Mouse (Mus musculus) testis, adult 2 months (tissue): ENCODE measurements around the gene Vti1a. TPM values are rescaled to one million over a fixed set of nuclear protein-coding genes. Genes with fewer than 3 reads are reported as not detected.
A peak's percentile ranks its signal among the peaks of the same experiment; 100 is the strongest.

Source experiments
- H3K27ac ChIP-seq: fragments of 200-500 bp; 2 replicates; pipeline ENCODE4 v1.5.1; 2012; ENCODE audit warnings: low read depth, low read length; ENCODE audit not compliant: control insufficient read depth, insufficient read depth
- H3K27me3 ChIP-seq: fragments of 200-500 bp; 2 replicates; pipeline ENCODE4 v1.6.1; 2012; ENCODE audit warnings: mild to moderate bottlenecking, low read length, moderate library complexity; ENCODE audit not compliant: control insufficient read depth, insufficient read depth
- H3K36me3 ChIP-seq: fragments of 200-500 bp; 2 replicates; pipeline ENCODE4 v1.6.1; 2012; ENCODE audit warnings: mild to moderate bottlenecking, low read length; ENCODE audit not compliant: control insufficient read depth, insufficient read depth
- H3K4me1 ChIP-seq: fragments of 200-500 bp; 2 replicates; pipeline ENCODE4 v1.6.1; 2012; ENCODE audit warnings: low read length; ENCODE audit not compliant: control insufficient read depth, insufficient read depth
- H3K4me3 ChIP-seq: fragments of 200-500 bp; 2 replicates; pipeline ENCODE4 v1.5.1; 2012; ENCODE audit warnings: low read depth, mild to moderate bottlenecking, low read length, moderate library complexity, mixed read lengths; ENCODE audit not compliant: control insufficient read depth
- CTCF ChIP-seq: fragments of 200-500 bp; IDR thresholded peaks from 2 replicates; pipeline ENCODE4 v1.5.1; 2012; ENCODE audit warnings: low read depth, mild to moderate bottlenecking, inconsistent platforms, low read length, moderate library complexity; ENCODE audit not compliant: control insufficient read depth, insufficient read depth, insufficient replicate concordance
- POLR2A ChIP-seq: fragments of 200-500 bp; IDR thresholded peaks from 2 replicates; pipeline ENCODE4 v1.6.1; 2012; ENCODE audit warnings: low read depth, mild to moderate bottlenecking, inconsistent platforms, low read length, moderate library complexity; ENCODE audit not compliant: control insufficient read depth
- polyA plus RNA-seq: library from polyadenylated mRNA; depleted of rRNA; stranded (reverse); fragments of >200 nt; gene quantifications from 2 replicates; pipeline ENCODE4 v1.2.3, GENCODE M21; 2012

Vti1a gene
- polyA plus RNA-seq, 1 experiment, result 4.7 TPM

DNA sequence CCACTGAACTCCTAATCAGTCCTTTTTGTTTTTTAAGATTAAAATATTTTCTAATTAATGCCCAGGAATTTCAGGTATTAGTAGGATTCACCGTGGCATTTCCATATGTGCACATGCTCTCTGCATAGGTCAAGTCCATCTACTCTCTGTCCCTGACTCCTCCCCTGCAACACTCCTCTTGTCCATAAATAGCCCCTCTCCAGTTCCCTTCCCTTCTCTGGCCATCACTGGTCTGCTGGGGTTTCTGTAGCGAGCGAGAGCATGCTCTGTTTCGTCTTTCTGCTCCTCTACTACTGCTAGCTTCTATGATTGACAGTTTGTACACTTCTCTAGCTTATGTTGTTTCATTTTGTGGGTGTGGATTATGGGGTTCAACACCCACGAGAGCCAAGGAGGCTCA lies 15.7 kb downstream of the Vti1a start:
- Histone ChIP-seq H3K4me1 (no peaks in the 10 kb centered on the region), H3K27me3 (no peaks in the 10 kb centered on the region), H3K4me3 (no peak overlapping the region), H3K36me3 (no peaks in the 10 kb centered on the region), H3K27ac (no peak overlapping the region)
- TF ChIP-seq CTCF (no peak), POLR2A (no peak)

DNA sequence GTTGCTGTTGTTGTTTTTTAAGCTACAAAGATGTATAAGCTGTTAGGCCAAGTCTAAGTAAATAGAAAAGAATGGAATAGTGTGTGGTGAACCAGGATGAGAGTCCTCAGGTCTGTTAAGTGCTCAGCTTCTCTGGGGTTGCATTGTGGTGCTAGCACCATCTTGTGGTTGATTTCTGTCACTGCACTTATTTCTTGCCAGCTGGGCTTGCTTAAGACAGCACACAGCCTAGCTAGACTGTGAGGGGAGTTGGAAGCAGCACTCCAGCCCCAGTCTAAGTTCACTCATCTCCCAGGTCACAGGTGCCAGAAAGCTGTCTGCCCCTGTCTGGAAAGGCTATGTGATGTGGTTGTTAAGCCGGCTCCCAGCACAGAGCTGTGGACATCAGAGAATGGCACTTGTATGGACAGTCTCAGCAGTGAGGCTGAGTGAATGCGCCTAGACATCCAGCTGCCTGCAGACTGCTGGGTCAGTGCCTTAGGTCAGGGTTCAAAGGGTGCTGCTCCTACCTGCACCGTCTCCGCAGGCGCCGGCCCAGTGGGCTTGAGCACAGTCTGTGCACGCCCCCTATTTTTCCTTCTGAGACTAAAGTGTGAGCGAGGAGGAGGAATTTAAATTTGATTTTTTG lies 16.7 kb downstream of the Vti1a start:
- TF ChIP-seq POLR2A (no peak), CTCF (peak; percentile 65; the same call in 1 of the 2 replicates)
- H3K27ac ChIP-seq, result no peak overlapping the region
- H3K4me1 ChIP-seq, result no peaks in the 10 kb centered on the region
- H3K4me3 ChIP-seq, result no peak overlapping the region
- no peaks in the 10 kb centered on the region for H3K27me3 ChIP-seq
- no peaks in the 10 kb centered on the region for H3K36me3 ChIP-seq

DNA sequence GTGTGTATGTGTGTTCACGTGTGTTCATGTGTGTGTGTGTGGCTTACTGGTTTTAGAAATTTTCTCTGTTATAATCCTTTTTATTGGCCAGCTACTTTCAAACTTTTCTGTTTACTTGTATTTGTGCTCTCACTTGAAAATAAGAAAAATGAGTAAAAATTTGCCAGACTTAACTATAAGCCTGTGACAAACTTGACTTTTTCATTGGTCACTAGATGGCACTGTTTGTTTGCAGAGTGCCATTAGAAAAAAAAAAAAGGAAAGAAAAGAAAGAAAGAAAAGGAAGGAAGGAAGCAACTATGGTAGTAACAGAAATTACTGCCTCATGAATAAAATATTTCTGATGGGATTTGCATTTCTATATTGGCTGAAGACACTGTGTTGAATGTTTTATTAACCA lies 19.8 kb downstream of the Vti1a start:
- Histone ChIP-seq H3K4me1 (no peaks in the 10 kb centered on the region), H3K27ac (no peak overlapping the region), H3K36me3 (no peaks in the 10 kb centered on the region), H3K27me3 (no peaks in the 10 kb centered on the region), H3K4me3 (no peak overlapping the region)
- TF ChIP-seq CTCF, result no peak

DNA sequence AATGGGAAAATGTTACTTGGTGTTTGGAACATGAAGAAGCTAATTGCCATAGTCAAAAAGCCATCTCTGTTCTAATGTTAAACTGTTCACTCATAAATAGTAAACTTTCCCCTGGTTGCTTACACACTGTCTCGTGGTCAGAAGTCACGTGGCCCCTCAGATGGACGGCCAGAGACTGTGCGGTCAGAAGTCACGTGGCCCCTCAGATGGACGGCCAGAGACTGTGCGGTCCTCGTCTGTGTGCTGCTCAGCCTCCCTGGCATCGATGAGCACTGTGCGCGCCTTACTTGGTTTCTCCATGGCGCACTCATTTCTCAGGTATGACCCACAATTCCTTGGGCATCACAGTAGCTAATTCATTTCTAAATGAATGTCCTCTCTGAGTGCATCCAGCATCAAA lies 20.3 kb downstream of the Vti1a start:
- Histone ChIP-seq H3K4me1 (no peaks in the 10 kb centered on the region), H3K4me3 (no peak overlapping the region), H3K36me3 (no peaks in the 10 kb centered on the region), H3K27ac (no peak overlapping the region), H3K27me3 (no peaks in the 10 kb centered on the region)
- no peak for TF ChIP-seq CTCF
- no peak for TF ChIP-seq POLR2A

DNA sequence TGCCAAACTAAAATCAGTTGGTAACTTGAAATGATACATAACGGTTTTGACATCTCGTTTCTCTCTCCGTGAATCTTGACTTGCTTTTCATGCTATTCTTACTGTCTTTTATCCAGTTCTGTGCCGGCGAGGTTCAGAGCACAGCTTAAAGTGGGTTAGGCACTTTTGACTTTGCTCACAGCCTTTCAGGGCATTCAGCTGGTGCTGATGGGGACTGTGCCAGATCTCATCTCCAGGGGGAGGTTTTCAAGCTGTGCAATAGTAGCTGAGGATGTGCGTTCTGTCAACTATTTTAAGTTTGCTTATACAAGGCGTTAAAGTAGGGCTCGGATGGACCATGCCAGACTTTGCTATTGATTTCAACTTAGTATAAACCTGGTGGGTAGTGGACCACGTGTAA lies 21.0 kb downstream of the Vti1a start:
- Histone ChIP-seq H3K27ac (no peak overlapping the region), H3K4me3 (no peak overlapping the region), H3K27me3 (no peaks in the 10 kb centered on the region), H3K36me3 (no peaks in the 10 kb centered on the region), H3K4me1 (no peaks in the 10 kb centered on the region)
- TF ChIP-seq CTCF (no peak), POLR2A (no peak)

DNA sequence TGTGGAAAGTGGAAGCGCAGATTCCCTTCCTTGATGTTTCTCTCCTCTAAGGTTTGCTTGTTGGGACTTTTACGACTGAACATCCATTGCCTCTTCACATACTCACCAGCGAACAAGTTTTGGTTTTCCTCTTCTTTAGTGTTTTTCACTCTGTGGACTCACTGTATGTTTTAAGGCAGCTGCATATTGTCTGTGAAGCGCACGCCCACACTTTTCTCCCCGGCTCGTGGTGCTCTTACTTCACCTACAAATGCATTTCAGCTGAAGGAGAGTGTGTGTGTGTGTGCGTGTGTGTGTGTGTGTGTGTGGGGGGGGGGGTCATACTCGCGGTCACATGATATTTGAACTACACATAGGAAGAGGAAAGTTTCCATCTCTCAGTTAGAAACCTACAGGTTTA lies 21.6 kb downstream of the Vti1a start:
- no peaks in the 10 kb centered on the region for H3K27me3 ChIP-seq
- H3K4me3 ChIP-seq, result no peak overlapping the region
- no peak overlapping the region for H3K27ac ChIP-seq
- TF ChIP-seq CTCF (no peak), POLR2A (no peak)
- no peaks in the 10 kb centered on the region for H3K4me1 ChIP-seq
- H3K36me3 ChIP-seq, result no peaks in the 10 kb centered on the region

DNA sequence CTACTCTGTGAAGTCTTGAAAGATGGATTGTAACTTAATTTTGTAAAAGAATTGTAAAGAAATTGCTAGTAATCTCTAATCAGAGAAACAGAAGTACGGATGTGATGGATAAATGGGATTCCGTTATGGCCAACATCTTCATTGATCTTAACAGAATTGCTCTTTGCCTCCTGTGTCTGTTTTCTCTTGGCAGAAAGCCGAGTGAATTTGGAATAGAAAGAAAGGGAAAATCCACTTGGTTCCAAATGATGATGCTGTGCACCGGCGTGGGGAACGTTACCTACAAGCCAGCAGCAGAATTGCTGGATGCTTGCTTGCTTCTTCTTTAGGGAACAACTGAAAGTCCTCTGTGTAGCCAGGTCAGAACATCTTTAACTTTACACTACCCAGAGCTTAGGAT lies 24.4 kb downstream of the Vti1a start:
- Histone ChIP-seq H3K4me1 (no peaks in the 10 kb centered on the region), H3K36me3 (no peaks in the 10 kb centered on the region)
- TF ChIP-seq CTCF (no peak), POLR2A (no peak)

DNA sequence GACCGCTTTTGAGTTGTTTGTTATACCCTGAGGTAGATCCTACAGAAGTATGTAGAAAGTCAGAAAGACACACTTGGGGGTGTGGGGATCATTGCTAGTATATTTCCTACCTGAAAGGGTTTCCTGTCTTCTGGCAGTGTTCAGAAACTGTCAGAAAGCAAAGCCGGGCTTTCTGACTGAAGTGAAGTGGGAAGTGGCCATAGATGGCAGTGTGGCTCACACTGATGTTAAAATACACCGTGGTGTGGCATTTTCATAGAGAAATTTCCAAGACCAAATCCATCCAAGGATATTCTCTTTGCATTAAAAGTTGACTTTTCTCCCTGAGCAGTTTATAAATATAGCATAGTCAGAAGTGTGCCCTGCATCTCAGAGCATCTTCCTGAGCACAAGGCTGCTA lies 25.3 kb downstream of the Vti1a start:
- H3K4me3 ChIP-seq, result no peak overlapping the region
- no peaks in the 10 kb centered on the region for H3K4me1 ChIP-seq
- H3K27ac ChIP-seq, result no peak overlapping the region
- no peaks in the 10 kb centered on the region for H3K27me3 ChIP-seq
- no peaks in the 10 kb centered on the region for H3K36me3 ChIP-seq
- TF ChIP-seq POLR2A (no peak), CTCF (no peak)

More for the DNA sequence above, 24.4 kb downstream of the Vti1a start:
- Histone ChIP-seq H3K4me3 (no peak overlapping the region), H3K27ac (no peak overlapping the region), H3K27me3 (no peaks in the 10 kb centered on the region)

DNA sequence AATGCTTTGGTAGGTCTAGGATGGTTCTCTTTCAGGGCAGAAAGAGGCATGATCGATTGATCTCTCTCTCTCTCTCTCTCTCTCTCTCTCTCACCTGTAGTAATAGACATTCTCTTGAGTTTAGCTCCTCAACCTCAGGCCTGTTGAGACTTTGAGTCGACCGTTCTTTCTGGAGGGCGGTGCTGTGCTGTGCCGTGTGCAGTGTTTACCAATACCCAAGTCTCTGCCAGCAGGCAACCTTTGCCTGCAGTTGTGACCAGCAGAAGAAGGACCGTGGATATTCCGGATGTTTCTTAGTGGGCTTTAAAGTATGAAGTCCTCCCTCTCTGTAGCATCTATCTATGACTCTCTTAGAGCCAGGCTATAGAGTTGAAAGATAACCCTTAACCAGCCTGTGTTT lies 26.3 kb downstream of the Vti1a start:
- Histone ChIP-seq H3K4me1 (no peaks in the 10 kb centered on the region), H3K27ac (no peak overlapping the region), H3K4me3 (no peak overlapping the region), H3K36me3 (no peaks in the 10 kb centered on the region), H3K27me3 (no peaks in the 10 kb centered on the region)
- no peak for TF ChIP-seq CTCF
- no peak for TF ChIP-seq POLR2A
